Mouse (Mus musculus): ENCODE data around the gene Ifitm3. TPM values are rescaled to one million over a fixed set of nuclear protein-coding genes. Genes with fewer than 3 reads are reported as not detected.
"Not testable (repeated sequence)": the region's sequence is repeated elsewhere in the genome, so short reads cannot be mapped to it uniquely, and the experiment has no call there.

Gene Ifitm3
- polyA plus RNA-seq, 1 experiment from 2014 or later = 21.7 TPM

- no peaks in the 10 kb centered on the region for H3K9me3 ChIP-seq
- peaks cover 13% of the 10 kb centered on the region for H3K4me1 ChIP-seq
- no peak overlapping the region for H3K4me3 ChIP-seq
- peak overlapping the region; percentile 63 for H3K27ac ChIP-seq (replicated peaks)
- H3K36me3 ChIP-seq = no peaks in the 10 kb centered on the region
- peak; percentile 62 for ATAC-seq (replicated peaks)
- no peaks in the 10 kb centered on the region for H3K27me3 ChIP-seq
- 20% methylated on average over 5 of the region's 5 CpGs for WGBS
- H3K4me2 ChIP-seq (replicated peaks) = no peak overlapping the region
- no peak overlapping the region for H3K9ac ChIP-seq (replicated peaks)
Measured at GRCm38 (mm10) chr7:141026740-141027098, 16.1 kb upstream of the Ifitm3 start.

- H3K9ac ChIP-seq (replicated peaks) = no peak overlapping the region
- peak overlapping the region; percentile 67 for H3K27ac ChIP-seq (replicated peaks)
- ATAC-seq (replicated peaks) = peak; percentile 37
- H3K4me1 ChIP-seq = peaks cover 13% of the 10 kb centered on the region
- no peaks in the 10 kb centered on the region for H3K27me3 ChIP-seq
- H3K36me3 ChIP-seq = no peaks in the 10 kb centered on the region
- H3K9me3 ChIP-seq = no peaks in the 10 kb centered on the region
- 8% methylated on average over 6 of the region's 6 CpGs for WGBS
- no peak overlapping the region for H3K4me2 ChIP-seq (replicated peaks)
- no peak overlapping the region for H3K4me3 ChIP-seq
Measured at GRCm38 (mm10) chr7:141026097-141026739, 15.6 kb upstream of the Ifitm3 start.

GRCm38 (mm10) chr7:141024865-141025838 lies 14.6 kb upstream of the Ifitm3 start:
- Histone ChIP-seq H3K4me2 (replicated peaks) (no peak overlapping the region), H3K4me3 (no peak overlapping the region), H3K9ac (replicated peaks) (no peak overlapping the region), H3K36me3 (no peaks in the 10 kb centered on the region), H3K27ac (replicated peaks) (peak overlapping the region; percentile 67), H3K9me3 (no peaks in the 10 kb centered on the region), H3K27me3 (no peaks in the 10 kb centered on the region), H3K4me1 (peaks cover 13% of the 10 kb centered on the region)
- 8% methylated on average over 6 of the region's 6 CpGs for WGBS
- peak; percentile 67 for ATAC-seq (replicated peaks)

GRCm38 (mm10) chr7:141021489-141022449 lies 11.2 kb upstream of the Ifitm3 start:
- Histone ChIP-seq H3K4me1 (peaks cover 13% of the 10 kb centered on the region), H3K36me3 (no peaks in the 10 kb centered on the region), H3K27me3 (no peaks in the 10 kb centered on the region), H3K4me2 (replicated peaks) (no peak overlapping the region), H3K4me3 (no peak overlapping the region), H3K9me3 (no peaks in the 10 kb centered on the region), H3K9ac (replicated peaks) (no peak overlapping the region), H3K27ac (replicated peaks) (no peak overlapping the region)
- ATAC-seq (replicated peaks) = no peak
- 91% methylated on average over 14 of the region's 14 CpGs for WGBS

- Histone ChIP-seq H3K4me1 (no peaks in the 10 kb centered on the region), H3K4me3 (no peak overlapping the region), H3K27ac (replicated peaks) (no peak overlapping the region), H3K36me3 (no peaks in the 10 kb centered on the region), H3K27me3 (no peaks in the 10 kb centered on the region), H3K9ac (replicated peaks) (no peak overlapping the region), H3K9me3 (no peaks in the 10 kb centered on the region), H3K4me2 (replicated peaks) (no peak overlapping the region)
- 95% methylated on average over 5 of the region's 5 CpGs for WGBS
- no peak for ATAC-seq (replicated peaks)
Measured at GRCm38 (mm10) chr7:141019028-141019427, 8.5 kb upstream of the Ifitm3 start.

- H3K4me3 ChIP-seq; ATAC-seq (replicated peaks); H3K27ac ChIP-seq (replicated peaks); H3K27me3 ChIP-seq; H3K9ac ChIP-seq (replicated peaks); H3K9me3 ChIP-seq; H3K4me1 ChIP-seq; H3K36me3 ChIP-seq; H3K4me2 ChIP-seq (replicated peaks): not testable (repeated sequence)
- WGBS = 96% methylated on average over 1 of the region's 1 CpGs
Measured at GRCm38 (mm10) chr7:141017824-141018223, 7.3 kb upstream of the Ifitm3 start, which contains the start of gene Ifitm6. Ifitm6 (minus strand) TSS chr7:141017924.

GRCm38 (mm10) chr7:141016707-141017697 lies 6.4 kb upstream of the Ifitm3 start:
- no peak overlapping the region for H3K4me3 ChIP-seq
- no peak for ATAC-seq (replicated peaks)
- H3K27ac ChIP-seq (replicated peaks) = no peak overlapping the region
- no peaks in the 10 kb centered on the region for H3K27me3 ChIP-seq
- H3K4me2 ChIP-seq (replicated peaks) = no peak overlapping the region
- WGBS = 91% methylated on average over 10 of the region's 10 CpGs
- no peak overlapping the region for H3K9ac ChIP-seq (replicated peaks)
- no peaks in the 10 kb centered on the region for H3K9me3 ChIP-seq
- no peaks in the 10 kb centered on the region for H3K36me3 ChIP-seq
- no peaks in the 10 kb centered on the region for H3K4me1 ChIP-seq

GRCm38 (mm10) chr7:141011238-141011770 lies 734 bp upstream of the Ifitm3 start:
- Histone ChIP-seq H3K36me3 (no peaks in the 10 kb centered on the region), H3K9me3 (no peaks in the 10 kb centered on the region), H3K27me3 (no peaks in the 10 kb centered on the region), H3K4me3 (no peak overlapping the region), H3K9ac (replicated peaks) (no peak overlapping the region), H3K27ac (replicated peaks) (no peak overlapping the region), H3K4me1 (peaks cover 5% of the 10 kb centered on the region; the same call in 1 of the 2 replicates), H3K4me2 (replicated peaks) (no peak overlapping the region)
- 90% methylated on average over 7 of the region's 7 CpGs for WGBS
- ATAC-seq (replicated peaks) = no peak

GRCm38 (mm10) chr7:141009665-141010064 lies 905 bp downstream of the Ifitm3 start:
- H3K4me1 ChIP-seq = peaks cover 5% of the 10 kb centered on the region; the same call in 1 of the 2 replicates
- no peaks in the 10 kb centered on the region for H3K9me3 ChIP-seq
- H3K4me2 ChIP-seq (replicated peaks) = no peak overlapping the region
- H3K4me3 ChIP-seq = no peak overlapping the region
- H3K27me3 ChIP-seq = no peaks in the 10 kb centered on the region
- ATAC-seq (replicated peaks) = no peak
- H3K9ac ChIP-seq (replicated peaks) = no peak overlapping the region
- no peak overlapping the region for H3K27ac ChIP-seq (replicated peaks)
- no peaks in the 10 kb centered on the region for H3K36me3 ChIP-seq
- WGBS = 91% methylated on average over 9 of the region's 9 CpGs

- Histone ChIP-seq H3K4me3 (no peak overlapping the region), H3K9ac (replicated peaks) (no peak overlapping the region), H3K4me2 (replicated peaks) (peak overlapping the region; percentile 1; the same call in 1 of the 2 replicates), H3K27ac (replicated peaks) (no peak overlapping the region), H3K4me1 (peaks cover 5% of the 10 kb centered on the region; the same call in 1 of the 2 replicates), H3K36me3 (no peaks in the 10 kb centered on the region), H3K9me3 (no peaks in the 10 kb centered on the region), H3K27me3 (no peaks in the 10 kb centered on the region)
- ATAC-seq (replicated peaks) = no peak; the same call in 1 of the 2 replicates
- 8% methylated on average over 20 of the region's 20 CpGs for WGBS
Measured at GRCm38 (mm10) chr7:141008938-141009660, 1.5 kb downstream of the Ifitm3 start.

Data from forebrain, embryonic 15.5 days (tissue).